Mouse (Mus musculus) hindbrain, embryonic 16.5 days (tissue): Measurements from ENCODE around the gene Mgme1. TPM values are rescaled to one million over a fixed set of nuclear protein-coding genes. Genes with fewer than 3 reads are reported as not detected.

Experiments
- ATAC-seq: fragments of 200-750 bp; cut with Nextera tagmentation; 2 replicates; pipeline ENCODE4 v1.8.0; 2017; ENCODE audit warnings: moderate TSS enrichment, moderate library complexity
- H3K27ac ChIP-seq: fragments of 300-500 bp; sonication (generic); 2 replicates; pipeline ENCODE4 v1.5.1; 2014; ENCODE audit warnings: low read depth, mild to moderate bottlenecking, control low read depth, low read length, moderate library complexity
- H3K27me3 ChIP-seq: fragments of 300-500 bp; sonication (generic); replicated peaks from 2 replicates; pipeline ENCODE4 v1.6.1; 2014; ENCODE audit warnings: low read length; ENCODE audit not compliant: control insufficient read depth, insufficient read depth
- H3K36me3 ChIP-seq: fragments of 300-500 bp; sonication (generic); 2 replicates; pipeline ENCODE4 v1.6.1; 2014; ENCODE audit warnings: mild to moderate bottlenecking, low read length, moderate library complexity, mixed read lengths; ENCODE audit not compliant: control insufficient read depth, insufficient read depth
- H3K4me1 ChIP-seq: fragments of 300-500 bp; sonication (generic); 2 replicates; pipeline ENCODE4 v1.6.1; 2014; ENCODE audit warnings: low read depth, low read length; ENCODE audit not compliant: control insufficient read depth, insufficient read depth
- H3K4me2 ChIP-seq: fragments of 300-500 bp; sonication (generic); 2 replicates; pipeline ENCODE4 v1.6.1; 2014; ENCODE audit warnings: mild to moderate bottlenecking, low read length, control low read depth, moderate library complexity
- H3K4me3 ChIP-seq: fragments of 300-500 bp; sonication (generic); 2 replicates; pipeline ENCODE4 v1.5.1; 2014; ENCODE audit warnings: mild to moderate bottlenecking, low read length, control low read depth, moderate library complexity
- H3K9ac ChIP-seq: fragments of 300-500 bp; sonication (generic); 2 replicates; pipeline ENCODE4 v1.6.1; 2014; ENCODE audit warnings: low read depth, mild to moderate bottlenecking, control low read depth, low read length, moderate library complexity
- H3K9me3 ChIP-seq: fragments of 300-500 bp; sonication (generic); 2 replicates; pipeline ENCODE4 v1.6.1; 2014; ENCODE audit warnings: mild to moderate bottlenecking, low read length, moderate library complexity; ENCODE audit not compliant: control insufficient read depth
- WGBS: fragments of 180-500 bp; shearing (Covaris S2); extraction: QIAGEN DNeasy Blood & Tissue Kit; methylation state at CpG from one replicate; pipeline ENCODE4 v1.1.7; 2014; 5-methylcytosine and 5-hydroxymethylcytosine counted together
- polyA plus RNA-seq: library from polyadenylated mRNA; unstranded; fragments of >200 nt; fragmentation: Nextera tagmentation; extraction: Ambion mirVana; gene quantifications from 2 replicates; pipeline ENCODE4 v1.2.1, GENCODE M21; 2015

The Mgme1 gene
- polyA plus RNA-seq, 1 experiment from 2014 or later: 12.4 TPM

GRCm38 (mm10) chr2:144248613-144249376 lies 21.7 kb upstream of the Mgme1 start:
- Histone ChIP-seq H3K4me2 (no peak overlapping the region), H3K36me3 (peaks cover 38% of the 10 kb centered on the region), H3K27ac (no peak overlapping the region; the same call in 1 of the 2 replicates), H3K4me1 (no peaks in the 10 kb centered on the region; the same call in 1 of the 2 replicates), H3K27me3 (no peaks in the 10 kb centered on the region), H3K4me3 (no peak overlapping the region), H3K9ac (no peak overlapping the region), H3K9me3 (no peaks in the 10 kb centered on the region)
- WGBS: 51% methylated on average over 3 of the region's 4 CpGs
- no peak for ATAC-seq

GRCm38 (mm10) chr2:144250111-144250510 lies 20.4 kb upstream of the Mgme1 start:
- no peaks in the 10 kb centered on the region for H3K9me3 ChIP-seq
- H3K4me3 ChIP-seq: no peak overlapping the region
- H3K4me2 ChIP-seq: no peak overlapping the region
- H3K9ac ChIP-seq: no peak overlapping the region
- H3K27ac ChIP-seq: no peak overlapping the region
- no peaks in the 10 kb centered on the region for H3K27me3 ChIP-seq
- H3K36me3 ChIP-seq: peaks cover 50% of the 10 kb centered on the region
- no peak for ATAC-seq
- no peaks in the 10 kb centered on the region; the same call in 1 of the 2 replicates for H3K4me1 ChIP-seq

DNA sequence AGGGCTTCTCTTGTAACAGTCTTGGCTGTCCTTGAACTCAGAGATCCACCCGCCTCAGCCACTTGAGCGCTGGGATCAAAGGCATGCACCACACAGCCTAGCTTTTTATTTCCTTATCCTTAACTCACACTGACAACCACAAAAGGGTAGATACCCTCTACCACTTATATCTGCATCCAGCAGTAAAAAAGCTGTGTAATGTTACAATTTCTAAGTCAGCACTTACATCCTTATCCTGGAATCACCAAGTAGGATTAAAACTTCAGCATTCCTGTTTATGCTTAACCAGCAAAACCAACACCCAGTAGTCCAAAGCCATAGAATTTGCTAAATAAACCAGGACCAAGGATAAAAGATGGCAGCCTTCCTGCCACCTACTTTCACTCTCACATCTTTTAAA lies 7.6 kb upstream of the Mgme1 start:
- H3K27me3 ChIP-seq: no peaks in the 10 kb centered on the region
- peaks cover 13% of the 10 kb centered on the region; the same call in 1 of the 2 replicates for H3K36me3 ChIP-seq
- no peak for ATAC-seq
- 89% methylated on average over 2 of the region's 2 CpGs for WGBS
- no peak overlapping the region for H3K4me2 ChIP-seq
- no peaks in the 10 kb centered on the region for H3K9me3 ChIP-seq
- H3K9ac ChIP-seq: no peak overlapping the region
- H3K4me1 ChIP-seq: peaks cover 3% of the 10 kb centered on the region
- no peak overlapping the region for H3K27ac ChIP-seq
- H3K4me3 ChIP-seq: no peak overlapping the region

GRCm38 (mm10) chr2:144264398-144265119 lies 5.9 kb upstream of the Mgme1 start:
- WGBS: 73% methylated on average over 5 of the region's 5 CpGs
- no peak overlapping the region for H3K9ac ChIP-seq
- no peak overlapping the region for H3K4me2 ChIP-seq
- no peaks in the 10 kb centered on the region for H3K9me3 ChIP-seq
- no peak overlapping the region for H3K27ac ChIP-seq
- no peak for ATAC-seq
- H3K4me1 ChIP-seq: peaks cover 19% of the 10 kb centered on the region
- no peaks in the 10 kb centered on the region for H3K27me3 ChIP-seq
- H3K36me3 ChIP-seq: peaks cover 3% of the 10 kb centered on the region; the same call in 1 of the 2 replicates
- H3K4me3 ChIP-seq: no peak overlapping the region

DNA sequence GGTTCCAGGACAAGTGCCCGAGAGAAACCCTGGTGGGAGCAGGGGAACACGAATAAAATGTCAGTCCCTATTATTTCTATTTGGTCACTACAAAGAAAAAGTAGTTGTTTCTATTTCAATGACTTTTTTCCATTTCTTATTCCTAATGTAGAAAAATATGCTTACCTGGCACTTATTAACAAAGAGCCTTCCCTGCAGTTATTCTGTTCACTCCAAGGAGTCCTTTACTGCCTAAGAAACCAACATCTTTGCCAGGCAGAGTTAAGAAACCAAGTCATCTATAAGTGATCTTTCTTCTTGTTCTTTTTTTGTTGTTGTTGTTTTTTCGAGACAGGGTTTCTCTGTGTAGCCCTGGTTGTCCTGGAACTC lies 5.4 kb upstream of the Mgme1 start:
- Histone ChIP-seq H3K4me3 (no peak overlapping the region), H3K36me3 (peaks cover 3% of the 10 kb centered on the region; the same call in 1 of the 2 replicates), H3K27me3 (no peaks in the 10 kb centered on the region), H3K9ac (no peak overlapping the region), H3K27ac (no peak overlapping the region), H3K4me1 (peaks cover 19% of the 10 kb centered on the region), H3K9me3 (no peaks in the 10 kb centered on the region), H3K4me2 (no peak overlapping the region)
- no peak for ATAC-seq
- WGBS: 78% methylated on average over 3 of the region's 3 CpGs

GRCm38 (mm10) chr2:144265916-144266683 lies 4.4 kb upstream of the Mgme1 start:
- no peaks in the 10 kb centered on the region for H3K36me3 ChIP-seq
- H3K4me1 ChIP-seq: peaks cover 19% of the 10 kb centered on the region
- H3K9me3 ChIP-seq: no peaks in the 10 kb centered on the region
- WGBS: 43% methylated on average over 4 of the region's 4 CpGs
- H3K4me2 ChIP-seq: no peak overlapping the region
- H3K27me3 ChIP-seq: no peaks in the 10 kb centered on the region
- no peak for ATAC-seq
- H3K4me3 ChIP-seq: no peak overlapping the region
- H3K27ac ChIP-seq: no peak overlapping the region
- H3K9ac ChIP-seq: no peak overlapping the region

DNA sequence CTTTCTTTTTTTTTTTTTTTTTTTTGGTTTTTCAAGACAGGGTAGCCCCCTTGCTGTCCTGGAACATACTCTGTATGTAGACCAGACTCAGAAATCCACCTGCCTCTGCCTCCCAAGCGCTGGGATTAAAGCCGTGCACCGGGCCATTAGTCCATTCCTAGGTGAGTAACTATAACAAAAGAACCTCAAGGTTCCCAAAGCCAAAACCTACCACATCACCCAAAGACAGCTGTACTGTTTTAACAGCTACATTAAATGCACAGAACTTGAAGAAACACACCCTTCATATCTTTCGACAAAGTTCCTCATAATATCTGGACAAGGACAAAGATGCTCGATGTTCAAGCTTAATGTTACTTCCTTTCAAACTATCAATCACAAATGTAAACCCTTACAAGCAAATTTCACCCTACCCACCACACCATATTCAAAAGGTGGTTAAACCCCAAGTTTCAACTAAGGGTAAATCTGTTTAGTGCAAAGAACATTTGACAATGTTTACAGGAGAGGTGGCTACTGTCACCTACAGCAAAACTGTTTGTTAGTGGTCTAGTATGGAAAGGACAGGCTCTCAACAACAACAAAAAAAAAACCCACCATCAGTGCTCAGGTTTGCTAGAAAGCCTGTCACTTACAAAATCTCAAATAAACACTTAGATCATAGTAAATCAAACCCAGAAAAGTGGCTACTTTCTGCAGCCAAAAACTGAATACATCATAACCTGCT lies 3.3 kb upstream of the Mgme1 start:
- Histone ChIP-seq H3K9me3 (no peaks in the 10 kb centered on the region), H3K4me2 (no peak overlapping the region), H3K36me3 (no peaks in the 10 kb centered on the region), H3K4me3 (no peak overlapping the region), H3K27ac (no peak overlapping the region), H3K27me3 (no peaks in the 10 kb centered on the region), H3K9ac (no peak overlapping the region), H3K4me1 (peaks cover 19% of the 10 kb centered on the region)
- 50% methylated on average over 5 of the region's 5 CpGs for WGBS
- ATAC-seq: no peak

DNA sequence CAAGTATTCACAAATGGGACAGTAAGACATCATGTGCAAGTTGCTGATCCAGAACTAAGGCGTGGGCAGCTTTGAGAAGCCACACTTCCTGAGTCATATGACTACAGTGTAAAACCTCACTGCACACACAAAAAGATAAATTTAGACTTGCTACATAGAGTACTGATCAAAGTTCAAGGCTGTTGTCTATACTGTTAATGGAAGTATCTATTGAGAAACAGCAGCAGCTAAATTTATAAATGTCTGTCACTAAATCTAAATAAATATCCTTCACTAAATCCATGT lies 2.8 kb upstream of the Mgme1 start:
- WGBS: 52% methylated on average over 1 of the region's 1 CpGs
- H3K4me2 ChIP-seq: no peak overlapping the region; the same call in 1 of the 2 replicates

More for the DNA sequence above, 2.8 kb upstream of the Mgme1 start:
- no peaks in the 10 kb centered on the region for H3K27me3 ChIP-seq
- no peak overlapping the region for H3K9ac ChIP-seq
- H3K9me3 ChIP-seq: no peaks in the 10 kb centered on the region
- H3K36me3 ChIP-seq: no peaks in the 10 kb centered on the region
- H3K27ac ChIP-seq: no peak overlapping the region
- peaks cover 19% of the 10 kb centered on the region for H3K4me1 ChIP-seq
- no peak for ATAC-seq
- H3K4me3 ChIP-seq: no peak overlapping the region
